Mouse (Mus musculus): ENCODE data around the gene Slc12a7.

- no peak for TF ChIP-seq POLR2A (IDR thresholded peaks at IDR 0.05; ENCODE audit: borderline replicate concordance, extremely low read depth, insufficient read depth, insufficient read length, poor library complexity, severe bottlenecking)
- TF ChIP-seq CTCF (IDR thresholded peaks at IDR 0.05; ENCODE audit: borderline replicate concordance, extremely low read depth, insufficient read depth, insufficient read length) = no peak
Observed at GRCm38 (mm10) chr13:73773519-73774205, 40.8 kb downstream of the Slc12a7 start.
